Mouse (Mus musculus) spleen, adult 2 months (tissue): ENCODE data around the gene Ndufs8.

Experiments
- CTCF ChIP-seq: fragments of 200-500 bp; IDR thresholded peaks from 2 replicates; pipeline ENCODE4 v1.5.1; 2011; ENCODE audit warnings: mild to moderate bottlenecking, inconsistent platforms; ENCODE audit not compliant: insufficient read depth, insufficient read length, insufficient replicate concordance; ENCODE audit errors: extremely low read depth
- POLR2A ChIP-seq: fragments of 200-500 bp; IDR thresholded peaks from 2 replicates; pipeline ENCODE4 v1.6.1; 2011; ENCODE audit warnings: low read depth, low read length, inconsistent platforms

DNA sequence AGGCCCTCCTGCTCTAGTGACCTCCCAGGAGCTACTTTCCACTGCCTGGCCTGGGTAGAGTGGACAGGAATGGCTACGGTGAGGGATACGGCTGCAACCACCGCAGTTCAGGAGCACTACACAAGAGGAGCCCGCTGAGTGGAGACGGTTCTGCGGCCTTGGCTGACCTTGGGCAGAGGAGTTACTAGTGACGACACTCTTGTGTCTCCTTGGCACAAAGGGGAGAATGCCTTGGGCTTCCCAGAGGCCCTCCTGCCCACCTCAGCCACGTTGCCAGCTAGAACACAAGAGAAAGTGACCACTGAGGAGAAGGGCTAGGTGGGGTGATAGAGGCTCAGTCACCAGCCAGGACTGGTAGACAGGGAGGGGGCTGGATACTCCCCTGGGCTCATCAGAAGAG, 11.6 kb upstream of the Ndufs8 start:
- no peak for TF ChIP-seq CTCF
- no peak for TF ChIP-seq POLR2A
